Mouse (Mus musculus) adrenal gland, postnatal 14 days (tissue): Measurements from ENCODE around the gene Cyth1. TPM values are rescaled to one million over a fixed set of nuclear protein-coding genes. Genes with fewer than 3 reads are reported as not detected.

Source experiments
- DNase-seq: peaks from one replicate; pipeline ENCODE4 v3.0.0; 2021; ENCODE audit warnings: mixed read lengths
- total RNA-seq: library from RNA; stranded (reverse); gene quantifications from 2 replicates; pipeline ENCODE4 v1.2.3, GENCODE M21; 2021

Cyth1 gene
- total RNA-seq, 1 experiment from 2014 or later, result 48.7 TPM

DNA sequence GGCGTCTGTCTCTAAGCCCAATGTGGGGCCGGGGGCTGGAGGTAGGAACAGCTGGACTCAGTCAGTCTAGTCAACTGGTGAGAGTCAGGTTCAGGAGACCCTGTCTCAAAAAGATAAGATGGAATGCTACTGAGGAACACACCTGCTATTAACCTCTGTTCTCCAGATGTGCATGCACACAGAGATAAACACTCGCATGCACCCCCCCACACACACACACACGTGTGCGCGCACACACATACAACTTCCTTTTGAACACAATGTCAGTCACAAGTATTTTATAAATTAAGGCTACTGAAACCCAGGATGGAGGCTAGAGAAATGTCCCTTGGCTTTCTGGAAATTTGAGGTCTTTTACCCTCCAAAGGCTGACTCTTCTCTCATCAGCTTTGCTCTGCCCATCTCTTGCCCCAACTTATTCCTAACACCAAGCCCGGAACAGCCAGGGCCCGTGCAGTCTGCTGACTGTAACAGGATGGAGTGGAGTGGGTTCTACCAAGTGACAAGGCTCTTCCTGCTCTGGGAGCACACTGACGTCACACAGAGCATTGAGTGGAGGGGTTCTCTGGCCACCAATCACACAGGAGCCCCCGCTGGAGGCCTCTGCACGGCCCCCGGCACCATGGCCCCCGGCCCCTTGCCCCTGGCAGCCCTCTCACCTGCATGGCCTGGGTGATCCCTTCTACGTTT lies 134.7 kb downstream of the Cyth1 start:
- DNase-seq, result no peak

DNA sequence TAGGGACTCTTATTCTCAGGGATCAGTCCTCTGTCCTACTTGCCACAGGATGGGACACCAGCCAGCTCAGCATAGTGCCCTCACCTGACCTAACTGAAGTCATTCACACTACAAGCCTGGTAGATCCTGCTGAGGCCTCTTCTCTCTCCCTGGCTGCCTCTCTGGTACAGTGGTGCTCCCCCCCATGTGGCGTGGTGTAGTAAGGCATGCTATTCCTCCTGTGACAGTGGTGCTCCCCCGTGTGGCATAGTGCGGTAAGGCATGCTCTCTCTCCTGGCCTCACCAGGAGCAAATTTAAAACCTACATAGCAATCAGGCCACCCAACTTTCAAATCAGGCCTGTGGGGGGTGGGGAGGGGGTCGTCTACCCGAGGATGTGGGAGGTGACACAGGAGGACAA lies 144.4 kb downstream of the Cyth1 start:
- peak; percentile 92 for DNase-seq

DNA sequence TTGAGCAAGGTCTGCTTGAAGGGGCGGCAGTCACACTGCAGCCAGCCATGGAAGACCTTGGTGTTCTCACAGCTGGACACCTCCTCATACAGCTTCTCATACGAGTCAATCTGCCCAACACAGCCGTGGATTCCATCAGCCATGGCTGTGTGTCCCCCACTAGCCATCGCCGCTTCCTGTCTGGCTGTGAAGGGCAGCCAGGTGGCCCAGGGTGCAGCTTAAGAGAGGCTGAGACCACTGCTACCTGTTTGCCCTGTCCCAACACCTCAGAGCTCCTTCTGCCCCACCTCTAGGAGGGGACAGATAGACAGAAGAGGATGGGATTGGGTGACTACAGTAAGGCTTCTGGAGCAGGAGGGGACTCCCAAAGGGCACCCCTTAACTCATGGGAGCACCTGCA lies 145.0 kb downstream of the Cyth1 start:
- DNase-seq, result no peak

DNA sequence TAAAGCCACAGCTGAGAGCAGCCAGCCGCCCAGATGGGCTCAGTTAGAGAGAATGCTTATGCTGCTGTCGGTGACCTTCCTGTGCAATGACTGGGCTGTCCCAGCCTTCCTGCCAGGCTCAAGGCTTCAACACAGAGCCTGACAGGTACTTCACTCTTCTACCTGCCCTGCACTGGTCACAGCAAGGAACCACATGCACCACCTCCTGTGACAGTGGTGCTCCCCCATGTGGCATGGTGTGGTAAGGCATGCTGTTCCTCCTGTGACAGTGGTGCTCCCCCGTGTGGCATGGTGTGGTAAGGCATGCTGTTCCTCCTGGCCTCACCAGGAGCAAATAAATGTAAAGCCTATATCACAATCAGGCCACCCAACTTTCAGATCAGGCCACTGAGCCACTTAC lies 145.6 kb downstream of the Cyth1 start:
- DNase-seq, result peak; percentile 94

DNA sequence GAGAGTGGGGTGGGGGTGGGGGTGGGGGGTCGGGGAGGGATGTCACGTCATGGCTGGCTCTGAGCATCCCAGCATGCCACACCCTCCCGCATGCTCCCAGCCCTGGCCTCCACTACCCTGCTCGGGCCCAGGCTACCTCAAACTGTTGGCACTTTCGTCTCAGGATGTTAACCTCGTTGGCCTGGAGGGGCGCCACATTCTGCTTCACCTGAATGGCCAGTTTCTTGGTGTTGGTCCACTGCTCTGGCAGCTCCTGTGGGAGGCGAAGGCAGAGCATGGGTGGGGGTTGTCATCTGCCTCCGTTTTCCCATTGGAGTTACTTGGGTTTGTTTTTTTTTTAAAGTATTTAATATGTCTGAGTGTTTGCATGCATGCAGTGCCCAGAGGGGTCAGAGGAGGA lies 147.3 kb downstream of the Cyth1 start:
- DNase-seq, result no peak

DNA sequence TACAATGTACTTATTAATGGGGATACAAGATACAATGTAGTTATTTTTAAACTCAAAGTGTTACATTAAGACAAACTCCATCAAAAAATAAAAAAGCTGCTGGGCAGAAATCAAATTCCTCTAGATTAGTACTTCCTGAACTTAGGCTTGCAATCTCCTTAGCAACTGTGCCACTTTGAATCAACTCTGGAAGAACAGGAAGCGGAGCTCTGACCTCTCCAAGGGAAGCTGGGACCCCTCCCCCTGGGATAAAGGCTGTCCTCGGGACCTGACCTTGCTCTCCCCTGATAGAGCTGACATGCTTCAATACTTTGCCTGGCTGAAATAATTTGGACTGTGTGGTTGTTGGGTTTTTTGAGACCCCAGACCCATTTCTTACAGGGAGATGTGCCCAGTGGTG lies 151.7 kb downstream of the Cyth1 start:
- DNase-seq, result no peak

DNA sequence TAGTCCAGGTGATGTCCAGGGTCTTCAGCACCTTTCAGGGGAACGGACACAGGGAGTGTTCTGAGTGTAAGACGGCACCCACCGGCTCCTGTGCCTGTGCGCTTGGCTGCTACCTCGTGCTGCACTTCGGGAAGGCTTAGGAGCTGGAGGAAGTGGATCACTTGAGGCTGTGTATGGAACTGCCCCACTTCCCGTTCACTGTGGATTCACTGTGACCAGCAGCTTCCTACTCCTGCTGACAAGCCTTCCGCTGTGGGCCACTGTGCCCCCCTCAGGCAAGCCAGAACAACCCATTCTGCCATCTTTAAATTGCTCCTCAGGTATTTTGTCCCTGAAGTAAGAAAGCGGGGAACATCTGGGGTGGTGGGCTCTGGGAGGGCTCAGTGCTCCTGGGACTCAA lies 153.4 kb downstream of the Cyth1 start:
- no peak for DNase-seq

DNA sequence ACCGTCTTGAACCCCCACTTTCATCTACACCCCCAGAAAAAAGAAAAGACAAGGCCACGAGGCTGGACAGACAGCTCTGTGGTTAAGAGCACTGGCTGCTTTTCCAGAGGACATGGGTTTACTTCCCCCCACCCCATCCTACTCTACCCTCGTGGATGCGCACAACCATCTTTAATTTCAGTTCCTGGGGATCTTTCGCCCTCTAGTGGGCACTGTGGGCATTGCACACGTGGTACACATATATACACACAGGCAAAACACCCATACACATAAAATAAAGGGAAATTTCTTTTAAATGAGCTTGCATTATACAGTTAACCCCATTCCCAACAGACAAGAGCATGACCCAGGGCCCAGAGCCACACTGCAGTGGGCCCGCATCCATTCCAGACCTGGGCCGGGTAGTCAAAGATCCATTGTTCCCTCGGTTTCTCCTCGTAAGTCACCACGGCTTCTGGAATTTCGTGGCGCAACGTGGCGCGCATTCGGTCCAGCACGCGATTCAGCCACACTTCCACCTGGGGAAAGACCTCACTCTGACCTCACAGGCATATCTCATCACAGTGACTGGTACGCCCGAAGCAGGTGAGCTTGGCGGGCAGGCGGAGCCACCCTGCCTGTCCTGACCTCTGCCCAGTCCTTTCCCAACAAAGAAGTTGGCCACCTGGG lies 157.3 kb downstream of the Cyth1 start:
- no peak for DNase-seq

DNA sequence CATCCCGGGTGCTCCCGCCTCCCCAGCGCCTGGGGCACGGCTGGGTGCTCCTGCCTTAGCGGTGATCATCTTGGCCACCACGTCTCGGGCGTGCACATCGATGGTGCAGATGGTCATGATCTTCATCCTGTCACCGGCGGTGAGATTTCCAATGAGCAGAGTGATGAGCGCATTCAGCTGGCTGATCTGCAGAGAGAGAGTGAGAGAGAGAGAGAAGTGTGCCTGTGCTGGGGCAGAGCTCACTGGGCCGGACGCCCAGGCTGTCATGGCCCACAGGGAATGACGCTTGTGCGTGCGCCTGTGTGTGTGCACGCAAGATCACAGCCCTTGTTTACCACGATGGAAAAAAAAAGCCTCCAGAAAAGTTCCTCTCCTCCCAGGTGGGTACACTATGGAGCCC lies 159.5 kb downstream of the Cyth1 start:
- DNase-seq, result no peak

DNA sequence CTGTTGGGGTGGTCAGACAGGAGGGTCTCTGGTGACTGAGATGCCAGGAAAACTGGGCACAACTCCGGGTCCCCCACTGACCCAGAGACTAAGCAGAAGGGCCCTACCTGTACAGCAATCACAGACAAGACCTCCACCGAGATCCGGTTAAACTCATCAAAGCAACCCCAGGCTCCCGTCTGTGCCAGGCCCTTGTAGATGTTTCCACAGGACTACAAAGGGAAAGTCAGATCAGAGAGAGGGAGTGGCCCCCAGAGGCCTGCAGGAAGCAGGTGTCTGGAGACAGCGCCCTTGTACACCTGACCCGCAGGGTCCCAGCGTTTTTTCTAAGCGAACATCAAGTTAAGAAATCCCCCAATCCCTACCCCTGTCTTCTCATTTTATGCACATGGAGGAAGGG lies 162.4 kb downstream of the Cyth1 start:
- no peak for DNase-seq

DNA sequence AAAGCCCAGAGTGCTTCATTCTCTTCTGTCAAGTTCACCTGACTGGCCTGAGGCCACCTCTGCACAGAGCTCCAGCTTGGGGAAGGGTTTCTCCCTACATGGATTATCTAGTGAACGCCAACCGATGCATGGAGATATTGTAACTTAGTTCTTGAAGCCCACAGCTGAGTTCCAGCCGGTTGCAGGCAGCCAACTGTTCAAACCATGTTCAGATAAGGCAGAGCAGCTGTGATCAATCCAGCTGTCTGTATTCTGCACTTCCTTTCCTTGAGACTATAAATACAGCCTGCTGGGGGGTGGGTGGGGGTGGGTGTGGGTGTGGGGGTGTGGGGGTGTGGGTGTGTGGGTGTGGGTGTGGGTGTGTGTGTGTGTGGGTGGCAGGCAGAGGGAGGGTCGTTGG lies 163.2 kb downstream of the Cyth1 start:
- DNase-seq, result no peak

DNA sequence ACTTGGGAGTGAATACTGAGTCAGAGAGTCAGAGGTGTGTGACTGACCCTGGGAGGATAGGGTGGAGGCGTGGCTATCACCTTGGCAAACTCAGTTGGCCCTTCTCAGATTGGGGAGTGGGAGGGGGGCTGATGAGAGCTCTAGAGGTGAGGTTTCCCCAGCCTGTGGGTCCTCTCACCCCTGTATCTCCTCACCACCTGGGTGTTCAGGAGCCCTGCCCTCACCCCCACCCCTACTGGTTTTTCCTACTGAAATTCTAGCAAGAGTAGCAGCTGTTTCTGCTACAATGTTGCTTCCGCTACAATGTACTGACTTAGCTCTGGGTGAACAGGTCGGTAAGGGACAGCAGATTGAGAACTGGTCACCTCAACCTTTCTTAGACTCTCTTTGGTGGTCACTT lies 164.1 kb downstream of the Cyth1 start:
- DNase-seq, result no peak

DNA sequence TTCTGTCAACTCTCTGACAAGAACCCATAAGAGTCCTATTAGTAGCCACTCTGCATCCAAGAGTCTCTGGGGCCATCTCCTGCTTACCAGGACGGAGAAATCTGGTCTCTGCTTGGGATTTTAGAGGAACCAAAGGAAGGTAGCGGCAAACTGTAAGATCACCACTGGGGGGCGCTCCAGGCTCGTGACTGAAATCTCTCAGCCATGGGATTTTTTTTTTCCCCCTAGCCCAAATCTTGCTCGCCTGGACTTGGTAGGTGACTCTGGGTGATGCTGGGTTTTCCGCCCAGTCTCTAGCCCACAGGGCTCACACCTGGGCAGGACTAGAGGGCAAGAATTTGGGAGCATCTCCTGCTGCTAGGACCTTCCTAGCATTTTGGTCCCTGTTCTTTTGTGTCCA lies 164.6 kb downstream of the Cyth1 start:
- DNase-seq, result peak; percentile 84

DNA sequence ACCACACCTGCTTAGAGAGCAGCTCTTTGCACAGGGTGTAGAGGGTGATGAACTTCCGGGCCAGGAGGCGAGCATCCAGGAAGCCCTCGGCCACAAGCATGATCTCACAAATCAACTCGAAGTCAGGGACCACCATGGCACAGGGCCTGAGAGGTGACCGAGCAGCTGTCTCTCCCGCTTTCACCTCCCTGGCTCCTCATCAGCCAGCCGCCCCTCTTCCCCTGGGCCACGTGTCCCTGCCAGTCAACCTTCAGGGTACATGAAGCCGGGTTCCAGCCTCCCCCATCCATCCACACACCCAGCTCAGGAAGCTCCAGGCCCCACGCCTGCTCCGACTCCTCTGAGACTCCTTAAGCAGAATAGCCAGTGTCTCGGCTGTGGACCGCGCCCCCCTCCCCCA lies 166.1 kb downstream of the Cyth1 start:
- DNase-seq, result no peak

Other genes with a start within 250 kb of the Cyth1 start
- gene Dnah17, start 118.0 kb downstream of the Cyth1 start, total RNA-seq, result 0.08 and 0.15 TPM in 2 replicates
- 23.0 and 24.2 TPM in 2 replicates for gene Usp36, start 41.7 kb upstream of the Cyth1 start, total RNA-seq
- gene Cep295nl, start 93.9 kb upstream of the Cyth1 start, total RNA-seq, result 0.67 and 1.7 TPM in 2 replicates
- 78.9 and 94.3 TPM in 2 replicates for gene Timp2, start 107.1 kb upstream of the Cyth1 start, total RNA-seq
- gene Lgals3bp, start 153.5 kb upstream of the Cyth1 start, total RNA-seq, result 51.1 and 59.7 TPM in 2 replicates
- gene Cant1, start 170.5 kb upstream of the Cyth1 start, total RNA-seq, result 25.3 and 28.4 TPM in 2 replicates
- 23.7 and 29.2 TPM in 2 replicates for gene C1qtnf1, start 179.6 kb upstream of the Cyth1 start, total RNA-seq
- 12.1 and 12.4 TPM in 2 replicates for gene Engase, start 228.2 kb upstream of the Cyth1 start, total RNA-seq